Mouse (Mus musculus) cerebellum, postnatal 14 days (tissue): Measurements from ENCODE around the gene 2900092C05Rik.

Experiments used
- DNase-seq, 2 experiments: peaks; one replicate each; pipeline ENCODE4 v3.0.0; 2021; ENCODE audit warnings: mixed read lengths in 2 of 2

2900092C05Rik gene

GRCm38 (mm10) chr7:12512217-12512616, at the start of gene 2900092C05Rik:
Gene 2900092C05Rik, plus strand, starts transcription at chr7:12512517.
- no peak for DNase-seq

- peak; percentile 91 to 92 for DNase-seq
Observed at GRCm38 (mm10) chr7:12478158-12479008, 33.9 kb upstream of the 2900092C05Rik start, which contains the start of gene Zfp606. Gene Zfp606, plus strand, starts transcription at chr7:12478293.

GRCm38 (mm10) chr7:12479009-12479346, 33.3 kb upstream of the 2900092C05Rik start:
- no peak for DNase-seq

- peak in 1 of 2 experiments; percentile 10 for DNase-seq
Observed at GRCm38 (mm10) chr7:12479525-12479924, 32.8 kb upstream of the 2900092C05Rik start.

GRCm38 (mm10) chr7:12483771-12484170, 28.5 kb upstream of the 2900092C05Rik start:
- DNase-seq = no peak

GRCm38 (mm10) chr7:12485956-12486355, 26.4 kb upstream of the 2900092C05Rik start:
- DNase-seq = no peak

GRCm38 (mm10) chr7:12486691-12487090, 25.6 kb upstream of the 2900092C05Rik start:
- DNase-seq = no peak

- no peak for DNase-seq
Observed at GRCm38 (mm10) chr7:12510913-12511312, 1.4 kb upstream of the 2900092C05Rik start.
